Mouse (Mus musculus) erythroblast, embryonic 14.5 days (primary cell): ENCODE results near the gene Fgfr2. TPM values are rescaled to one million over a fixed set of nuclear protein-coding genes. Genes with fewer than 3 reads are reported as not detected.

Source experiments
- H3K27me3 ChIP-seq: 2 replicates; pipeline ENCODE4 v1.6.1; 2012; ENCODE audit warnings: inconsistent platforms; ENCODE audit not compliant: control insufficient read depth
- H3K36me3 ChIP-seq: 2 replicates; pipeline ENCODE4 v1.6.1; 2012; ENCODE audit warnings: mild to moderate bottlenecking, inconsistent platforms; ENCODE audit not compliant: control insufficient read depth
- H3K4me1 ChIP-seq: 2 replicates; pipeline ENCODE4 v1.6.1; 2012; ENCODE audit warnings: inconsistent platforms; ENCODE audit not compliant: control insufficient read depth
- H3K4me3 ChIP-seq: replicated peaks from 2 replicates; pipeline ENCODE3; 2012; ENCODE audit warnings: moderate library complexity, mild to moderate bottlenecking, inconsistent platforms
- H3K9me3 ChIP-seq: 2 replicates; pipeline ENCODE4 v1.6.1; 2012; ENCODE audit warnings: low read length, inconsistent platforms, mixed read lengths; ENCODE audit not compliant: control insufficient read depth
- GATA1 ChIP-seq: IDR thresholded peaks from 2 replicates; pipeline ENCODE4 v1.6.1; 2012; ENCODE audit warnings: low read length, inconsistent platforms, mixed read lengths
- TAL1 ChIP-seq: IDR thresholded peaks from 3 replicates; pipeline ENCODE4 v1.6.1; 2012; ENCODE audit warnings: low read length, inconsistent platforms, mixed read lengths
- polyA plus RNA-seq: library from polyadenylated mRNA; stranded (reverse); fragments of >175 nt; gene quantifications from 2 replicates; pipeline ENCODE4 v1.2.3, GENCODE M21; 2012

The Fgfr2 gene
- polyA plus RNA-seq, 1 experiment: not detected

GRCm38 (mm10) chr7:132339041-132339839 is 783.9 kb downstream of the Fgfr2 start:
- no peaks in the 10 kb centered on the region for H3K9me3 ChIP-seq
- H3K4me3 ChIP-seq: no peak overlapping the region
- H3K36me3 ChIP-seq: no peaks in the 10 kb centered on the region
- TF ChIP-seq GATA1 (no peak), TAL1 (no peak)
- peaks cover 4% of the 10 kb centered on the region for H3K4me1 ChIP-seq
- peaks cover 2% of the 10 kb centered on the region; the same call in 1 of the 2 replicates for H3K27me3 ChIP-seq

DNA sequence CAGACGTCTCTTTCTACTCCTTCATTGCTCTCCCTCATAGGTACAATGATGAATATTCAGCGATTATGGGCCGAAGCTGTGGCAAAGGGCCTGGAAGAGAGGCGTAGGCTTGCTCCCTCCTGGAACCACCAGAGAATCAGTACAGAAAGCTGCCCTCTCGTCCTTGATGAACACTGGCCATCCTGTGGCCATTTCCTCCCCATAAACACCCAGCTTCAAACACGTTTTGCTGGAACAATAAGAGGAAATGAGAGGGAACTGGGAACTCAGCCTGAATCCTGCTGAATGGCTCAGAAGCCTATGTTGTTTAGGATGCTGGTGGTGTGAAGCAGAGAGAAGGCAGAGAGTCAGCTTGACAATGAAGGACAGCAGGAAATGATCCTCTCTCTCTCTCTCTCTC is 784.8 kb downstream of the Fgfr2 start:
- Histone ChIP-seq H3K9me3 (no peaks in the 10 kb centered on the region), H3K27me3 (peaks cover 2% of the 10 kb centered on the region; the same call in 1 of the 2 replicates), H3K36me3 (no peaks in the 10 kb centered on the region), H3K4me1 (peaks cover 3% of the 10 kb centered on the region; the same call in 1 of the 2 replicates), H3K4me3 (no peak overlapping the region)
- TF ChIP-seq TAL1 (no peak), GATA1 (no peak)

GRCm38 (mm10) chr7:132337268-132337917 is 785.8 kb downstream of the Fgfr2 start:
- Histone ChIP-seq H3K4me1 (peaks cover 3% of the 10 kb centered on the region; the same call in 1 of the 2 replicates), H3K4me3 (no peak overlapping the region), H3K36me3 (no peaks in the 10 kb centered on the region), H3K27me3 (peaks cover 2% of the 10 kb centered on the region; the same call in 1 of the 2 replicates), H3K9me3 (no peaks in the 10 kb centered on the region)
- TF ChIP-seq GATA1: no peak
- no peak for TF ChIP-seq TAL1

GRCm38 (mm10) chr7:132336781-132337180 is 786.4 kb downstream of the Fgfr2 start:
- TF ChIP-seq GATA1 (no peak), TAL1 (no peak)
- H3K36me3 ChIP-seq: no peaks in the 10 kb centered on the region
- no peaks in the 10 kb centered on the region for H3K9me3 ChIP-seq
- no peak overlapping the region for H3K4me3 ChIP-seq
- H3K4me1 ChIP-seq: peaks cover 3% of the 10 kb centered on the region; the same call in 1 of the 2 replicates
- H3K27me3 ChIP-seq: peaks cover 2% of the 10 kb centered on the region; the same call in 1 of the 2 replicates

GRCm38 (mm10) chr7:132335367-132335766 is 787.8 kb downstream of the Fgfr2 start:
- Histone ChIP-seq H3K9me3 (no peaks in the 10 kb centered on the region), H3K36me3 (no peaks in the 10 kb centered on the region), H3K4me1 (peaks cover 3% of the 10 kb centered on the region; the same call in 1 of the 2 replicates), H3K4me3 (no peak overlapping the region), H3K27me3 (peaks cover 2% of the 10 kb centered on the region; the same call in 1 of the 2 replicates)
- TF ChIP-seq GATA1: no peak
- TF ChIP-seq TAL1: no peak

DNA sequence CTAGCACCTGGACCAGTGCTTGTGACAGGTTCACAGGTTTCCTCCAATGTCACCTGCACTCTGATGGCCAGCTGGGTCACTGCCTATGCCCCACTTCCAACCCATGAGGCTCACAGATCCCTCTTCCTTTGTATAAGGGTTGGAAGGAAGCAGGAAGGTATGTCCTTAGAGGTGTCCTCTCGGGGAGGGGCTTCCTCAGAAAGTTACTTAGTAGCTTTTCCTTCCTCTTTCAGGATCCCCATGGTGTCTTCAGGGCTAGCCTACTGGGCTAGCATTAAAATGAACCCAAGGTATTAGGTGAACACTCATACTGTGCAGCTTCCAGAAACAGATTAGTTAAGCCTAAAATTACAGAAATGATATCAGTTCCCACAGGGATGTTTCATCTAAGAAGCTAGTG is 790.1 kb downstream of the Fgfr2 start:
- Histone ChIP-seq H3K27me3 (no peaks in the 10 kb centered on the region), H3K9me3 (no peaks in the 10 kb centered on the region), H3K4me3 (no peak overlapping the region), H3K4me1 (peaks cover 3% of the 10 kb centered on the region; the same call in 1 of the 2 replicates), H3K36me3 (no peaks in the 10 kb centered on the region)
- no peak for TF ChIP-seq TAL1
- TF ChIP-seq GATA1: no peak

GRCm38 (mm10) chr7:132332176-132332575 is 791.0 kb downstream of the Fgfr2 start:
- no peak for TF ChIP-seq GATA1
- no peak for TF ChIP-seq TAL1
- H3K4me3 ChIP-seq: no peak overlapping the region
- H3K27me3 ChIP-seq: no peaks in the 10 kb centered on the region
- H3K9me3 ChIP-seq: no peaks in the 10 kb centered on the region
- H3K4me1 ChIP-seq: peaks cover 3% of the 10 kb centered on the region; the same call in 1 of the 2 replicates
- no peaks in the 10 kb centered on the region for H3K36me3 ChIP-seq

- Histone ChIP-seq H3K36me3 (no peaks in the 10 kb centered on the region), H3K4me3 (no peak overlapping the region), H3K4me1 (no peaks in the 10 kb centered on the region), H3K27me3 (no peaks in the 10 kb centered on the region), H3K9me3 (no peaks in the 10 kb centered on the region)
- no peak for TF ChIP-seq TAL1
- TF ChIP-seq GATA1: no peak
These were observed 793.0 kb downstream of the Fgfr2 start for GRCm38 (mm10) chr7:132330179-132330578.

- Histone ChIP-seq H3K9me3 (no peaks in the 10 kb centered on the region), H3K4me1 (no peaks in the 10 kb centered on the region), H3K27me3 (no peaks in the 10 kb centered on the region), H3K36me3 (no peaks in the 10 kb centered on the region), H3K4me3 (no peak overlapping the region)
- TF ChIP-seq GATA1: no peak
- TF ChIP-seq TAL1: no peak
These were observed 794.5 kb downstream of the Fgfr2 start for GRCm38 (mm10) chr7:132328648-132329047.
